Mouse (Mus musculus) embryonic facial prominence, embryonic 14.5 days (tissue): Measurements from ENCODE around the gene Col6a2. TPM values are rescaled to one million over a fixed set of nuclear protein-coding genes. Genes with fewer than 3 reads are reported as not detected.

Source experiments
- ATAC-seq: fragments of 200-750 bp; cut with Nextera tagmentation; 2 replicates; pipeline ENCODE4 v1.8.0; 2017; ENCODE audit warnings: low read depth, moderate number of reproducible peaks, moderate TSS enrichment
- DNase-seq: peaks from one replicate; pipeline ENCODE4 v3.0.0-alpha.2; 2015; ENCODE audit warnings: low spot score
- H3K27ac ChIP-seq: fragments of 300-500 bp; sonication (generic); replicated peaks from 2 replicates; pipeline ENCODE4 v1.5.1; 2014; ENCODE audit warnings: low read depth, mild to moderate bottlenecking, low read length, moderate library complexity
- H3K27me3 ChIP-seq: fragments of 300-500 bp; sonication (generic); replicated peaks from 2 replicates; pipeline ENCODE4 v1.6.1; 2014; ENCODE audit warnings: low read length; ENCODE audit not compliant: control insufficient read depth, insufficient read depth
- H3K36me3 ChIP-seq: fragments of 300-500 bp; sonication (generic); 2 replicates; pipeline ENCODE4 v1.6.1; 2014; ENCODE audit warnings: low read length, mixed read lengths; ENCODE audit not compliant: control insufficient read depth, insufficient read depth
- H3K4me1 ChIP-seq: fragments of 300-500 bp; sonication (generic); 2 replicates; pipeline ENCODE4 v1.6.1; 2014; ENCODE audit warnings: antibody characterized with exemption, low read length; ENCODE audit not compliant: control insufficient read depth, insufficient read depth
- H3K4me2 ChIP-seq: fragments of 300-500 bp; sonication (generic); 2 replicates; pipeline ENCODE4 v1.6.1; 2014; ENCODE audit warnings: low read depth, mild to moderate bottlenecking, low read length, moderate library complexity, mixed read lengths
- H3K4me3 ChIP-seq: fragments of 300-500 bp; sonication (generic); 2 replicates; pipeline ENCODE4 v1.5.1; 2014; ENCODE audit warnings: low read depth, mild to moderate bottlenecking, low read length
- H3K9ac ChIP-seq: fragments of 300-500 bp; sonication (generic); 2 replicates; pipeline ENCODE4 v1.6.1; 2014; ENCODE audit warnings: low read depth, mild to moderate bottlenecking, low read length, moderate library complexity, mixed read lengths
- H3K9me3 ChIP-seq: fragments of 300-500 bp; sonication (generic); 2 replicates; pipeline ENCODE4 v1.6.1; 2016; ENCODE audit warnings: low read length; ENCODE audit not compliant: control insufficient read depth
- WGBS: fragments of 180-500 bp; shearing (Covaris S2); extraction: QIAGEN DNeasy Blood & Tissue Kit; methylation state at CpG from one replicate; pipeline ENCODE4 v1.1.7; 2014; 5-methylcytosine and 5-hydroxymethylcytosine counted together
- polyA plus RNA-seq: library from polyadenylated mRNA; unstranded; fragments of >200 nt; fragmentation: Nextera tagmentation; extraction: Ambion mirVana; gene quantifications from 2 replicates; pipeline ENCODE4 v1.2.1, GENCODE M21; 2014

Col6a2 gene
- 243 TPM in 2 replicates for polyA plus RNA-seq

- Histone ChIP-seq H3K4me2 (peak within 1 kb of the TSS; percentile 78), H3K4me3 (peak within 1 kb of the TSS; percentile 70), H3K9ac (peak within 1 kb of the TSS; percentile 88), H3K9me3 (no peaks in the 10 kb centered on the region), H3K27ac (peak within 1 kb of the TSS; percentile 78), H3K4me1 (peaks cover 14% of the 10 kb centered on the region), H3K27me3 (no peaks in the 10 kb centered on the region), H3K36me3 (peaks cover 4% of the 10 kb centered on the region; the same call in 1 of the 2 replicates)
- DNase-seq (peak; percentile 92), ATAC-seq (peak; percentile 91)
- WGBS = 5% methylated on average over 29 of the region's 31 CpGs
These were observed at the start of gene Col6a2 for GRCm38 (mm10) chr10:76622928-76623680. Gene Col6a2 (minus strand): TSS chr10:76623630.

- peak; percentile 77 for DNase-seq
- Histone ChIP-seq H3K4me1 (peaks cover 20% of the 10 kb centered on the region), H3K36me3 (no peaks in the 10 kb centered on the region), H3K4me2 (no peak overlapping the region), H3K27me3 (no peaks in the 10 kb centered on the region), H3K9ac (no peak overlapping the region), H3K9me3 (peaks cover 6% of the 10 kb centered on the region), H3K4me3 (no peak overlapping the region), H3K27ac (peak overlapping the region; percentile 66)
- 0 out of 2 replicates have a peak, but pooled peaks have one; percentile 46 for ATAC-seq
- 47% methylated on average over 9 of the region's 9 CpGs for WGBS
These were observed 48.5 kb upstream of the Col6a2 start for GRCm38 (mm10) chr10:76671939-76672338.

GRCm38 (mm10) chr10:76668947-76669284 is 45.5 kb upstream of the Col6a2 start:
- WGBS = 46% methylated on average over 7 of the region's 7 CpGs
- Histone ChIP-seq H3K27ac (peak overlapping the region; percentile 76), H3K4me2 (no peak overlapping the region), H3K4me1 (peaks cover 29% of the 10 kb centered on the region), H3K27me3 (no peaks in the 10 kb centered on the region), H3K9me3 (peaks cover 22% of the 10 kb centered on the region), H3K36me3 (no peaks in the 10 kb centered on the region), H3K4me3 (no peak overlapping the region), H3K9ac (no peak overlapping the region)
- ATAC-seq = peak; percentile 90
- peak; percentile 91 for DNase-seq

- no peaks in the 10 kb centered on the region for H3K36me3 ChIP-seq
- no peak overlapping the region for H3K4me3 ChIP-seq
- no peaks in the 10 kb centered on the region for H3K27me3 ChIP-seq
- H3K4me1 ChIP-seq = peaks cover 29% of the 10 kb centered on the region
- no peak overlapping the region for H3K4me2 ChIP-seq
- H3K9ac ChIP-seq = no peak overlapping the region
- DNase-seq = no peak
- H3K27ac ChIP-seq = peak overlapping the region; percentile 76
- ATAC-seq = peak; percentile 53
- peaks cover 22% of the 10 kb centered on the region for H3K9me3 ChIP-seq
- 69% methylated on average over 4 of the region's 4 CpGs for WGBS
These were observed 45.0 kb upstream of the Col6a2 start for GRCm38 (mm10) chr10:76668261-76668946.

- H3K4me3 ChIP-seq = no peak overlapping the region
- peaks cover 22% of the 10 kb centered on the region for H3K9me3 ChIP-seq
- DNase-seq = no peak
- H3K4me1 ChIP-seq = peaks cover 29% of the 10 kb centered on the region
- H3K9ac ChIP-seq = no peak overlapping the region
- no peak for ATAC-seq
- H3K27ac ChIP-seq = no peak overlapping the region
- no peak overlapping the region for H3K4me2 ChIP-seq
- H3K27me3 ChIP-seq = no peaks in the 10 kb centered on the region
- no peaks in the 10 kb centered on the region for H3K36me3 ChIP-seq
- 75% methylated on average over 1 of the region's 1 CpGs for WGBS
These were observed 43.9 kb upstream of the Col6a2 start for GRCm38 (mm10) chr10:76667197-76667805.

- ATAC-seq = no peak
- Histone ChIP-seq H3K9me3 (peaks cover 22% of the 10 kb centered on the region), H3K4me3 (no peak overlapping the region), H3K4me1 (peaks cover 19% of the 10 kb centered on the region), H3K4me2 (no peak overlapping the region), H3K9ac (no peak overlapping the region), H3K27ac (peak overlapping the region; percentile 55; the same call in 1 of the 2 replicates), H3K27me3 (no peaks in the 10 kb centered on the region), H3K36me3 (no peaks in the 10 kb centered on the region)
- no peak for DNase-seq
- WGBS = 78% methylated on average over 11 of the region's 11 CpGs
These were observed 42.1 kb upstream of the Col6a2 start for GRCm38 (mm10) chr10:76665551-76665950.

GRCm38 (mm10) chr10:76664156-76665115 is 41.0 kb upstream of the Col6a2 start:
- H3K4me2 ChIP-seq = no peak overlapping the region
- H3K27ac ChIP-seq = peak overlapping the region; percentile 55
- no peak overlapping the region for H3K9ac ChIP-seq
- H3K27me3 ChIP-seq = no peaks in the 10 kb centered on the region
- no peaks in the 10 kb centered on the region for H3K36me3 ChIP-seq
- H3K4me3 ChIP-seq = no peak overlapping the region
- H3K4me1 ChIP-seq = peaks cover 19% of the 10 kb centered on the region
- peaks cover 22% of the 10 kb centered on the region for H3K9me3 ChIP-seq
- ATAC-seq (peak; percentile 51), DNase-seq (peak; percentile 87)
- 68% methylated on average over 20 of the region's 20 CpGs for WGBS
